Mouse (Mus musculus) left cerebral cortex, postnatal 4 days (tissue): ENCODE measurements around the gene Glud1. TPM values are rescaled to one million over a fixed set of nuclear protein-coding genes. Genes with fewer than 3 reads are reported as not detected.
"Not testable (repeated sequence)": the region's sequence is repeated elsewhere in the genome, so short reads cannot be mapped to it uniquely, and the experiment has no call there.

Experiments used
- DNase-seq: peaks from one replicate; pipeline ENCODE4 v3.0.0-alpha.2; 2022
- intact Hi-C: fragments of 180-260 bp; cut with DNase I; formaldehyde crosslinking; loops from one replicate; pipeline ENCODE4 v1.15.1; 2025
- total RNA-seq, 2 experiments: library from RNA; stranded (reverse); gene quantifications; 2 replicates each; pipeline ENCODE4 v1.2.3; 2021

The Glud1 gene
- total RNA-seq, 2 experiments from 2014 or later: 299 TPM

GRCm38 (mm10) chr14:34311021-34311631 lies 599 bp downstream of the Glud1 start:
- intact Hi-C loops: no loop called here

GRCm38 (mm10) chr14:34311691-34312090 lies 1.2 kb downstream of the Glud1 start:
- intact Hi-C loops: no loop called here
- DNase-seq: no peak

More at GRCm38 (mm10) chr14:34311021-34311631, 599 bp downstream of the Glud1 start:
- peak; percentile 42 for DNase-seq

GRCm38 (mm10) chr14:34312339-34313048 lies 2.0 kb downstream of the Glud1 start:
- no peak for DNase-seq
- intact Hi-C loops: no loop called here

GRCm38 (mm10) chr14:34313612-34314011 lies 3.1 kb downstream of the Glud1 start:
- no peak for DNase-seq
- intact Hi-C loops: no loop called here

- DNase-seq, intact Hi-C loops: not testable (repeated sequence)
These were observed 3.9 kb downstream of the Glud1 start for GRCm38 (mm10) chr14:34314383-34314782.

- no peak for DNase-seq
- intact Hi-C loops: no loop called here
These were observed 4.3 kb downstream of the Glud1 start for GRCm38 (mm10) chr14:34314796-34315195.

- intact Hi-C loops: no loop called here
- DNase-seq: no peak
These were observed 5.8 kb downstream of the Glud1 start for GRCm38 (mm10) chr14:34316346-34316745.

GRCm38 (mm10) chr14:34317431-34317830 lies 6.9 kb downstream of the Glud1 start:
- intact Hi-C loops: no loop called here
- no peak for DNase-seq

GRCm38 (mm10) chr14:34318113-34318512 lies 7.6 kb downstream of the Glud1 start:
- no peak for DNase-seq
- intact Hi-C loops: no loop called here

- intact Hi-C loops: no loop called here
These were observed 13.1 kb downstream of the Glud1 start for GRCm38 (mm10) chr14:34323576-34324085.

GRCm38 (mm10) chr14:34326606-34327005 lies 16.1 kb downstream of the Glud1 start:
- intact Hi-C loops: no loop called here
- no peak for DNase-seq

More at GRCm38 (mm10) chr14:34323576-34324085, 13.1 kb downstream of the Glud1 start:
- DNase-seq: no peak

- intact Hi-C loops: no loop called here
- DNase-seq: no peak
These were observed 17.1 kb downstream of the Glud1 start for GRCm38 (mm10) chr14:34327618-34328017.

- DNase-seq: peak; percentile 25
- intact Hi-C loops: no loop called here
These were observed 20.2 kb downstream of the Glud1 start for GRCm38 (mm10) chr14:34330657-34331158.

GRCm38 (mm10) chr14:34331886-34332285 lies 21.4 kb downstream of the Glud1 start:
- DNase-seq: peak; percentile 32

GRCm38 (mm10) chr14:34332476-34332875 lies 21.9 kb downstream of the Glud1 start:
- peak; percentile 62 for DNase-seq
- intact Hi-C loops: no loop called here

More at GRCm38 (mm10) chr14:34331886-34332285, 21.4 kb downstream of the Glud1 start:
- intact Hi-C loops: no loop called here

- no peak for DNase-seq
- intact Hi-C loops: no loop called here
These were observed 28.9 kb downstream of the Glud1 start for GRCm38 (mm10) chr14:34339446-34339845.

- DNase-seq: no peak
- intact Hi-C loops: no loop called here
These were observed 31.5 kb downstream of the Glud1 start for GRCm38 (mm10) chr14:34341993-34342392.

- DNase-seq: no peak
- intact Hi-C loops: no loop called here
These were observed 32.6 kb downstream of the Glud1 start for GRCm38 (mm10) chr14:34343078-34343477.

GRCm38 (mm10) chr14:34344361-34344760 lies 33.8 kb downstream of the Glud1 start:
- intact Hi-C loops: no loop called here

GRCm38 (mm10) chr14:34345771-34346566 lies 35.4 kb downstream of the Glud1 start:
- no peak for DNase-seq
- intact Hi-C loops: no loop called here

More at GRCm38 (mm10) chr14:34344361-34344760, 33.8 kb downstream of the Glud1 start:
- no peak for DNase-seq

GRCm38 (mm10) chr14:34347084-34347483 lies 36.6 kb downstream of the Glud1 start:
- DNase-seq: no peak
- intact Hi-C loops: no loop called here
